Mouse (Mus musculus) adrenal gland, adult 18-20 months (tissue): Measurements from ENCODE around the gene Meis3. TPM values are rescaled to one million over a fixed set of nuclear protein-coding genes. Genes with fewer than 3 reads are reported as not detected.

Experiments
- DNase-seq, 2 experiments: peaks; one replicate each; pipeline ENCODE4 v3.0.0; 2021 to 2022; ENCODE audit warnings: low spot score in 2 of 2
- total RNA-seq, 2 experiments: library from RNA; stranded (reverse); gene quantifications; 1 replicate in 1 of 2; 2 replicates in 1 of 2; pipeline ENCODE4 v1.2.3; 2021

Gene Meis3
- total RNA-seq, 2 experiments from 2014 or later = 12.1 to 14.3 TPM

GRCm38 (mm10) chr7:16156105-16156714 is 18.7 kb upstream of the Meis3 start:
- no peak for DNase-seq

- no peak for DNase-seq
Observed at GRCm38 (mm10) chr7:16158735-16159134, 16.2 kb upstream of the Meis3 start.

- no peak for DNase-seq
Observed at GRCm38 (mm10) chr7:16160702-16161101, 14.2 kb upstream of the Meis3 start.

DNA sequence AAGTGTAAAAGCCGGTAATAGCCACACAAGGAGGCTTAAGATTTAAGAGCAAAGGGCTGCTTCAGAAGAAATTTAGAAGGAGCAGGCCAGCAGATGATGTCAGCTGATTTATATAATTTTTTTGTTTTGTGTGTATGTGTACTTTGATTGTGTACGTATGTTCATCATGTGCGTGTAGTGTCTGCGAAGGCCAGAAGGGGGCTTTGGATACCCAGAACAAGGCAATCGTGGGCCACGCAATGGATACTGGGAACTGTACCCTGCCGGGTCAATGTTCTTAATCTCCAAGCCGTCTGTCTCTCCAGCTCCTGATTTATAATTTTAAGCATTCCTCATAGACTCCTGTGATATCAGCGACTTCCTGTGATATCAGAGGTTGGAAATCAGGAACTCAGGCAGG is 13.6 kb upstream of the Meis3 start:
- no peak for DNase-seq

- DNase-seq = no peak
Observed at GRCm38 (mm10) chr7:16162036-16162435, 12.9 kb upstream of the Meis3 start.

- DNase-seq = no peak
Observed at GRCm38 (mm10) chr7:16172141-16172581, 2.7 kb upstream of the Meis3 start.

- DNase-seq = no peak
Observed at GRCm38 (mm10) chr7:16172586-16173140, 2.2 kb upstream of the Meis3 start.

- DNase-seq = no peak
Observed at GRCm38 (mm10) chr7:16173146-16173545, 1.7 kb upstream of the Meis3 start.

DNA sequence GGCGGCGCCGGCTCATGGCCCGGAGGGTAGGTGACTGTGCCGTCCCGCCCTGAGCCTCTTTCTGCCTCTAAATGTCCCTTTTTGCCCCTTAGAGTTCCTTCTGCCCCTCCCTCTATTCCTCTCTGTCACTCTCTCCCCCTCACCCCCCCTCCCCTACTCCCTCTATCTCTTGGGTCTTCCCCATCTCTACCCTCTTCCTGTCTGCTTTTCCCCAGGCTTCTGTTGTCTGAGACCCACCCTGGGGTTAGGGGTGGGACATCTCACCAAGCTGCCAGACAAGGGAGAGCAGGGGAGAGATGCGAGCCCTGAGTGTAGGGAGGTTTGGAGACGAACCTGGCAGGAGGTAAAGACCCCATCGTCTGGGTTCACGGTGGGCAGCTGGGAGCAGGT is 647 bp downstream of the Meis3 start:
- no peak for DNase-seq

GRCm38 (mm10) chr7:16178114-16178513 is 3.2 kb downstream of the Meis3 start:
- DNase-seq = no peak

- DNase-seq = peak; percentile 46 to 57
Observed at GRCm38 (mm10) chr7:16183663-16184062, 8.8 kb downstream of the Meis3 start.

GRCm38 (mm10) chr7:16187494-16187893 is 12.6 kb downstream of the Meis3 start:
- DNase-seq = no peak

DNA sequence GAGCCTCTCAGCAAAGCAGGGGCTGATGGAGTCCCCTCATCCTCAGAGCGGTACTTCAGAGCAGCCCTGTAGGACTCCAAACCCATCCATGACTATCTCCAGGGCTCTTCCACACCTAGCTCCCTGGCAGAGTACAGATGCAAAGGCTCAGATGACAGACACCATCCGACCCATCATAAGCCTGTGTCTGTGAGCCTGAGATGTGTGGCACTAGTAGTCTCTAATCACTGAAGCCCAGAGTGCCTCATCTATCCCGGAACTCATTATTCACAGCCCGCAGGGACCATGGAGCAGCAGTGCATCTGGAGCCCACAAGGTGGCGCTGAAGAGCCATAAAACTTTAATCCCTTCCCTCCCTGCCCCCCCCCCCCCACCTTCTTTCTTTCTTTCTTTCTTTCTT is 17.4 kb downstream of the Meis3 start:
- DNase-seq = peak; percentile 74 to 78

DNA sequence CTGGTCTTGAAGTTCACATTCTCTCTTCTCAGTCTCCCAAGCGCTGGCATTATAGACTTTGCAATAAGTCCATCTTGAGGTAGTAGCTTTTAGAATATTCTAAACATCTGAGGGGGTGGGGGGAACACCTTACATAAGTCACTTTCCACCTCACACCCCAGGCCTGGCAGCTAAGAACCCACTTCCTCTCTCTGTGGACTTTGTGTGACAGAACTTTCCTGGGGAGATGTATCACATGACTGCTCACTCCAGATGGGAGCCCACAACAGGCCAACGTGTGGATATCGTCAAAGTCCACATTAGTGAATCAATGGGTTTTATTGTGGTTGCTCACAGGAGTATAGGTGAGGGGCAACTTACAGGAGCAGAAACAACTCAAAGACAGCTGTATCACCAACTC is 18.8 kb downstream of the Meis3 start:
- DNase-seq = no peak

DNA sequence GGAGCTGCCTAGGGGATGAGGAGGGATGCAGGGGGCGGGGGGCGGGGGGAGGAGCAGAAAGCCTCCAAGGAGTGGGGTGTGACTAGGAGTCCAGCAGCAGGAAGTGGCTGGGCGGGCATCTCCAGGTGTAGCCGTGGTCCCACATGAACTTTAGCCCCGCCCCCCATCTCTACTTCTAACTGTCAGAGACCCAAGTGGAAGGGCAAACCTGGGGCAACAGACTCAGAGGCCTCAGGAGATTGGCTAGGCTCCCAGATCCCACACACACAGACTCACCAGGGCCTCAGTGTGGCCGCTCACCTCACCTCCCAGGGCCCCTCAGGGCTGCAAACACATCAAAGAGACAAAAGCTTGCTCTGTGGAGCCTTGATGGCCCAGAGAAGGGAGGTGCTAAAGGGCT is 21.7 kb downstream of the Meis3 start:
- DNase-seq = no peak

DNA sequence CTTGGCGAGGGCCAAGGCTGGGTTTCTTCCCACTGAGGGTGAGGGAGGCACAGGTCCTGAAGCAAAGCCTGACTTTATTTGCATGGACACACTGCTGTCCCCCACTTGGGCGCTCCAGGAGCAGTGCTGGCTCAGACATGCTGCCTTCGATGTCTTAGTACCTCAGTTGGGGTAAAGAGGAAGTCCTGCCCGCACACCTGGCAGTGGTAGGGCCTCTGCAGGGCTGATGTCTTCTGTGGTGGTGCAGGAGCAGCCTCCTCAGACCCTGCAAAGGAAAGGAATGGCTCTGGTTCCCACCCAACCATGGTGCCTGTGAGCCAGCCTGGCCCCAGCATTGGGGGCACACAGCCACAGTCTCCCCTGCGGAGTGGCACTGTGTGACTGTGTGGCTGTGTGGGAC is 22.3 kb downstream of the Meis3 start:
- DNase-seq = no peak

- no peak for DNase-seq
Observed at GRCm38 (mm10) chr7:16198540-16198939, 23.6 kb downstream of the Meis3 start.

GRCm38 (mm10) chr7:16201136-16201535 is 26.2 kb downstream of the Meis3 start:
- no peak for DNase-seq

DNA sequence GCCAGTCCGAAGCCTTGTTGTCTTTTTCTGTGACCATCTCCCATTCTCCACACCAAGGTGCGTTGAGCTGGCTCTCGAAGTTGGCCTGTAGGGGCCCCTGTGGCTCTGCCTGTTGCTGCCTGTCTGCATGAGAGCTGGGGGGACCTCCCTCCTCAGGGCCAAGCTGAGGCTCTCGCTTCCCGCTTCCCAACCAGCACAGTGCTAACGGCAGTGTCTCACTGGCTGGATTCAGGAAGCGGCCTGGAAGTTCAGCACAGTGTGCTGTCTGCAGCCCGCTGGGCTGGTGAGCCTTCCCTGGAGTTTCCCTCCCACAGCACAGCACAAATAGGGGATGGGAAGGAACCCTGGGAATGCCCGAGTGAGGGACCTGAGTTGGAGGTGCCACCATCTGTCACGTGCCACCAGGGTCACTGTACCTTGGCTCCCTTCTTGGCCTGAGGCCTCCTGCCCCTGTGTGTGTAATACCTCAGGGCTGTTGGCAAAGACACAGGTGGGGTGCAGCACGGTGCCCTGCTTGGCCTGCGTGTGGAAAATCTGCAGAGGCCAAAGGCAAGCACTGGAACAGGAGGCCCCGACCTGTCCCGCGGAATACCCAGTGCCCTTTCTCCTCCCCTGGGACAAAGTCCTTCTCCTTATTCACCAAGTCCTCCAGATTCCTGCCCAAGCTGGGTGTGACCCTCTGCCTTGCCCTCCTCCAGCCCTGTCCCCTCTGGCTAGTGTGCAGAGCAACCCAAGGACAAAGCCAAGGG is 28.0 kb downstream of the Meis3 start:
- DNase-seq = no peak

DNA sequence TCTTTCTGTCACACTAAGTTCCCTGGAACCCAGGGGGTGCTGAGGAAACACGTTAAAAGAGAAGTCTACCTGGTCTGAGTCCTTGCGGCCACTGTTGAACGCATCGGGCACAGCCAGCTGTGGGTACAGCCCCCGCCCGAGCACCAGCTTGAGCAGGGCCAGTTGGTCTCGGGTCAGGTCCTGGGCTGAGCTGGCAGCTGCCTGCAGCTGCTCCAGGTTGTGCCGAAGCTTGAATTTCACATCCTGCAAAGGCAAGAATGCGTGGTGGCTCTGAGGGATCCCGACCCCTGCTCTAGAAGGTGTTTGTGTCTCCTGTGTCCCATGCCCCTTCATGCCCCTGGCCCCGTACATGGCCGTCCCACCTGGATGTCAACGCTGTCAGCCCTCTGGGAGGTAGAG is 28.6 kb downstream of the Meis3 start:
- no peak for DNase-seq

DNA sequence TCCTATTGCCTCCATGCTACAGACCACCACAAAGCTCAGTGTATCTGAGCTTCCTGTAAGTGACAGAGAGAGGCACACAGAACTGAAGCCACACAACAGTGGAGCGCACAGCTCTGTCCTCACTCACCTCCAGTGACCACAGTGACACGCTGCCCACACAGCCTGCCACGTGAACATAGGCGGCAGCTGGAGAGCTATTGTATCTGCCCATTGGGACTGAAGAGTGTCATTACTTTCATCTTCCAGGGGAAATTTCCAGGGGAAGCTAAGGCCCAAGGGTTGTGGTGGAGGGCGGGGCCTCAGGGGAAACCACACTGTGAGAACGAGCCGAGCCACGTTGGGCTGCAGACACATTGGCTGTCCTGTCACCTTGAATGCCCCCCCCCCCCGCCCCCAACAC is 29.9 kb downstream of the Meis3 start:
- DNase-seq = no peak

- no peak for DNase-seq
Observed at GRCm38 (mm10) chr7:16207076-16207475, 32.2 kb downstream of the Meis3 start.

- peak; percentile 24 to 57 for DNase-seq
Observed at GRCm38 (mm10) chr7:16207496-16207895, 32.6 kb downstream of the Meis3 start.
